Mouse (Mus musculus) yolk sac, embryonic 10.5 days (tissue): ENCODE data around the gene Cldn9.

Experiments used
- DNase-seq: peaks from one replicate; pipeline ENCODE4 v3.0.0-alpha.2; 2017; ENCODE audit warnings: low spot score

The Cldn9 gene

GRCm38 (mm10) chr17:23680336-23680735, 3.5 kb downstream of the Cldn9 start:
- no peak for DNase-seq

- DNase-seq = peak; percentile 87
Observed at GRCm38 (mm10) chr17:23679127-23679835, 4.5 kb downstream of the Cldn9 start, which contains the start of gene Cldn6. TSS of gene Cldn6 (plus strand) at chr17:23679249.

- DNase-seq = peak; percentile 89
Observed at GRCm38 (mm10) chr17:23677236-23677679, 6.6 kb downstream of the Cldn9 start, which contains the start of gene Tnfrsf12a. TSS of gene Tnfrsf12a (minus strand) at chr17:23677468.

- DNase-seq = peak; percentile 46
Observed at GRCm38 (mm10) chr17:23676473-23677031, 7.3 kb downstream of the Cldn9 start.

GRCm38 (mm10) chr17:23675564-23676281, 8.1 kb downstream of the Cldn9 start:
- DNase-seq = peak; percentile 54

- DNase-seq = no peak
Observed at GRCm38 (mm10) chr17:23675127-23675526, 8.7 kb downstream of the Cldn9 start.

- DNase-seq = no peak
Observed at GRCm38 (mm10) chr17:23674271-23674952, 9.4 kb downstream of the Cldn9 start.

- DNase-seq = peak; percentile 96
Observed at GRCm38 (mm10) chr17:23673424-23674073, 10.3 kb downstream of the Cldn9 start, which contains the start of the genes Hcfc1r1 and Thoc6. TSS of gene Hcfc1r1 (plus strand) at chr17:23673596. TSS of gene Thoc6 (minus strand) at chr17:23673882.

- no peak for DNase-seq
Observed at GRCm38 (mm10) chr17:23672761-23673160, 11.1 kb downstream of the Cldn9 start.

- DNase-seq = no peak
Observed at GRCm38 (mm10) chr17:23671519-23671918, 12.3 kb downstream of the Cldn9 start.

- no peak for DNase-seq
Observed at GRCm38 (mm10) chr17:23670516-23671074, 13.2 kb downstream of the Cldn9 start.

GRCm38 (mm10) chr17:23665511-23665910, 18.3 kb downstream of the Cldn9 start:
- no peak for DNase-seq

- no peak for DNase-seq
Observed at GRCm38 (mm10) chr17:23664556-23665021, 19.2 kb downstream of the Cldn9 start.

GRCm38 (mm10) chr17:23661526-23661925, 22.3 kb downstream of the Cldn9 start:
- DNase-seq = no peak

- DNase-seq = no peak
Observed at GRCm38 (mm10) chr17:23660876-23661200, 23.0 kb downstream of the Cldn9 start.

- peak; percentile 47 for DNase-seq
Observed at GRCm38 (mm10) chr17:23660117-23660875, 23.5 kb downstream of the Cldn9 start, which contains the start of gene Bicdl2. TSS of gene Bicdl2 (plus strand) at chr17:23660506.

GRCm38 (mm10) chr17:23658450-23658849, 25.4 kb downstream of the Cldn9 start:
- DNase-seq = no peak

- no peak for DNase-seq
Observed at GRCm38 (mm10) chr17:23654410-23654809, 29.4 kb downstream of the Cldn9 start.

- no peak for DNase-seq
Observed at GRCm38 (mm10) chr17:23654001-23654400, 29.8 kb downstream of the Cldn9 start.

GRCm38 (mm10) chr17:23653324-23653723, 30.5 kb downstream of the Cldn9 start:
- no peak for DNase-seq
